Mouse (Mus musculus) heart, adult 2 months (tissue): Measurements from ENCODE around the gene Dcun1d4.

Experiments used
- CTCF ChIP-seq: fragments of 200-600 bp; IDR thresholded peaks from 2 replicates; pipeline ENCODE4 v1.8.1; 2022; ENCODE audit warnings: antibody characterized with exemption, mild to moderate bottlenecking, moderate library complexity
- POLR2A ChIP-seq: fragments of 200-500 bp; IDR thresholded peaks from 2 replicates; pipeline ENCODE4 v1.6.1; 2011; ENCODE audit warnings: mild to moderate bottlenecking, low read depth, low read length, control low read depth; ENCODE audit not compliant: insufficient read depth

GRCm38 (mm10) chr5:73578131-73578530 lies 97.3 kb downstream of the Dcun1d4 start:
- TF ChIP-seq POLR2A (no peak), CTCF (no peak)
